Mouse (Mus musculus) ES-E14 (cell line): ENCODE results near the gene Stn1. TPM values are rescaled to one million over a fixed set of nuclear protein-coding genes. Genes with fewer than 3 reads are reported as not detected.

Experiments
- DNase-seq: peaks from one replicate; pipeline ENCODE4 v3.0.0-alpha.2; 2013; ENCODE audit warnings: low read depth, low spot score
- H3K27ac ChIP-seq: 2 replicates; pipeline ENCODE4 v1.5.1; 2012; ENCODE audit warnings: low read depth, mild to moderate bottlenecking, low read length, moderate library complexity, mixed read lengths; ENCODE audit not compliant: poor library complexity, insufficient read depth, severe bottlenecking
- H3K36me3 ChIP-seq: 2 replicates; pipeline ENCODE4 v1.6.1; 2012; ENCODE audit warnings: mild to moderate bottlenecking, low read length, moderate library complexity, mixed read lengths; ENCODE audit not compliant: control insufficient read depth, poor library complexity, insufficient read depth, severe bottlenecking
- H3K4me1 ChIP-seq, 2 experiments: fragments of 150-350 bp in 1 of 2; sonication (generic) in 1 of 2; 2 replicates each; pipeline ENCODE4 v1.6.1; 2012; ENCODE audit warnings: low read length in 2 of 2, mild to moderate bottlenecking in 1 of 2, mixed read lengths in 1 of 2; ENCODE audit not compliant: control insufficient read depth in 2 of 2, insufficient read depth in 2 of 2, poor library complexity in 1 of 2
- H3K4me3 ChIP-seq, 2 experiments: fragments of 150-350 bp in 1 of 2; sonication (generic) in 1 of 2; 2 replicates each; pipeline ENCODE4 v1.5.1; 2012; ENCODE audit warnings: low read length in 2 of 2, low read depth in 1 of 2, mild to moderate bottlenecking in 1 of 2, mixed read lengths in 1 of 2; ENCODE audit not compliant: insufficient read depth in 1 of 2, poor library complexity in 1 of 2, severe bottlenecking in 1 of 2
- H3K9ac ChIP-seq: 2 replicates; pipeline ENCODE4 v1.6.1; 2012; ENCODE audit warnings: low read depth, mild to moderate bottlenecking, low read length, mixed read lengths; ENCODE audit not compliant: poor library complexity, insufficient read depth, severe bottlenecking
- H3K9me3 ChIP-seq: fragments of 150-350 bp; sonication (generic); 2 replicates; pipeline ENCODE4 v1.6.1; 2012; ENCODE audit warnings: low read depth, mild to moderate bottlenecking, low read length; ENCODE audit not compliant: control insufficient read depth, insufficient read depth
- CHD2 ChIP-seq: IDR thresholded peaks from 2 replicates; pipeline ENCODE4 v1.6.1; 2014; ENCODE audit warnings: mild to moderate bottlenecking, low read depth, low read length, inconsistent platforms
- HCFC1 ChIP-seq: IDR thresholded peaks from 2 replicates; pipeline ENCODE4 v1.6.1; 2012; ENCODE audit warnings: low read length, inconsistent platforms, borderline replicate concordance; ENCODE audit not compliant: insufficient read depth
- MAFK ChIP-seq: IDR thresholded peaks from 2 replicates; pipeline ENCODE4 v1.6.1; 2014; ENCODE audit warnings: mild to moderate bottlenecking, low read depth, low read length, inconsistent platforms; ENCODE audit not compliant: insufficient read depth
- ZC3H11A ChIP-seq: IDR thresholded peaks from 2 replicates; pipeline ENCODE4 v1.6.1; 2012; ENCODE audit warnings: low read depth, mild to moderate bottlenecking, inconsistent platforms, low read length, borderline replicate concordance
- ZNF384 ChIP-seq: IDR thresholded peaks from 2 replicates; pipeline ENCODE4 v1.6.1; 2012; ENCODE audit warnings: low read depth, low read length, inconsistent platforms
- in situ Hi-C, 2 experiments: fragments of 600-800 bp; cut with MboI; formaldehyde crosslinking; loops; one replicate each; pipeline ENCODE4 v1.15.1; 2025; ENCODE audit warnings: low sequenced_read_pairs in 2 of 2, inconsistent platforms in 1 of 2; ENCODE audit not compliant: unreplicated experiment in 2 of 2
- total RNA-seq: library from RNA; depleted of rRNA; stranded (reverse); fragments of 300-350 nt; gene quantifications from 2 replicates; pipeline ENCODE4 v1.2.3, GENCODE M21; 2012

The Stn1 gene
- total RNA-seq, 1 experiment, result 22.9 TPM

GRCm38 (mm10) chr19:47485997-47486566 is 51.2 kb downstream of the Stn1 start:
- H3K9ac ChIP-seq, result no peak overlapping the region
- H3K4me1 ChIP-seq, result no peaks in the 10 kb centered on the region; a peak in 1 of 4 replicates
- in situ Hi-C loops, result loop anchor here (5.0 to 10.0 kb wide), 2 partner anchors 129 to 131 kb away; no protein-coding TSS in a partner anchor
- DNase-seq, result no peak
- no peak overlapping the region for H3K27ac ChIP-seq
- TF ChIP-seq HCFC1 (no peak), ZNF384 (no peak), MAFK (no peak), CHD2 (no peak), ZC3H11A (no peak)
- H3K4me3 ChIP-seq, result no peak overlapping the region
- H3K36me3 ChIP-seq, result no peaks in the 10 kb centered on the region
- H3K9me3 ChIP-seq, result no peaks in the 10 kb centered on the region

GRCm38 (mm10) chr19:47484110-47484509 is 53.2 kb downstream of the Stn1 start:
- no peak for DNase-seq
- Histone ChIP-seq H3K4me1 (peaks cover 0 to 3% of the 10 kb centered on the region in 2 experiments; a peak in 2 of 4 replicates), H3K9ac (no peak overlapping the region), H3K27ac (no peak overlapping the region), H3K4me3 (no peak overlapping the region), H3K9me3 (no peaks in the 10 kb centered on the region), H3K36me3 (no peaks in the 10 kb centered on the region)
- in situ Hi-C loops, result loop anchor here in 1 of 2 experiments (10.0 kb wide), 1 partner anchor 129 kb away; no protein-coding TSS in a partner anchor
- no peak for TF ChIP-seq ZNF384
- no peak for TF ChIP-seq HCFC1
- TF ChIP-seq CHD2, result no peak
- no peak for TF ChIP-seq MAFK
- no peak for TF ChIP-seq ZC3H11A

- no peak overlapping the region for H3K27ac ChIP-seq
- H3K4me3 ChIP-seq, result no peak overlapping the region
- H3K4me1 ChIP-seq, result peaks cover 0 to 4% of the 10 kb centered on the region in 2 experiments; a peak in 2 of 4 replicates
- no peak overlapping the region for H3K9ac ChIP-seq
- no peak for TF ChIP-seq CHD2
- TF ChIP-seq MAFK, result no peak
- TF ChIP-seq ZNF384, result no peak
- TF ChIP-seq ZC3H11A, result no peak
- no peak for TF ChIP-seq HCFC1
- DNase-seq, result no peak
- H3K9me3 ChIP-seq, result no peaks in the 10 kb centered on the region
- no peaks in the 10 kb centered on the region for H3K36me3 ChIP-seq
- in situ Hi-C loops, result loop anchor here in 1 of 2 experiments (10.0 kb wide), 1 partner anchor 129 kb away; no protein-coding TSS in a partner anchor
Measured at GRCm38 (mm10) chr19:47483346-47483745, 54.0 kb downstream of the Stn1 start.

GRCm38 (mm10) chr19:47473453-47473852 is 63.9 kb downstream of the Stn1 start:
- Histone ChIP-seq H3K9me3 (no peaks in the 10 kb centered on the region), H3K4me1 (no peaks in the 10 kb centered on the region), H3K36me3 (no peaks in the 10 kb centered on the region), H3K4me3 (no peak overlapping the region), H3K27ac (no peak overlapping the region), H3K9ac (no peak overlapping the region)
- no peak for DNase-seq
- in situ Hi-C loops, result no loop called here
- TF ChIP-seq ZC3H11A, result no peak
- TF ChIP-seq CHD2, result no peak
- no peak for TF ChIP-seq ZNF384
- TF ChIP-seq HCFC1, result no peak
- TF ChIP-seq MAFK, result no peak

GRCm38 (mm10) chr19:47472881-47473400 is 64.4 kb downstream of the Stn1 start:
- in situ Hi-C loops, result no loop called here
- Histone ChIP-seq H3K4me1 (no peaks in the 10 kb centered on the region), H3K9me3 (no peaks in the 10 kb centered on the region), H3K4me3 (no peak overlapping the region), H3K36me3 (no peaks in the 10 kb centered on the region), H3K27ac (no peak overlapping the region), H3K9ac (no peak overlapping the region)
- DNase-seq, result no peak
- TF ChIP-seq ZC3H11A (no peak), ZNF384 (no peak), MAFK (no peak), HCFC1 (no peak), CHD2 (no peak)
